Mouse (Mus musculus): ENCODE measurements around the gene Nanog. TPM values are rescaled to one million over a fixed set of nuclear protein-coding genes. Genes with fewer than 3 reads are reported as not detected.
A peak's percentile ranks its signal among the peaks of the same experiment; 100 is the strongest.

Gene Nanog
- polyA plus RNA-seq, 2 experiments from 2014 or later, result 0.22 TPM; not detected in 1

DNA sequence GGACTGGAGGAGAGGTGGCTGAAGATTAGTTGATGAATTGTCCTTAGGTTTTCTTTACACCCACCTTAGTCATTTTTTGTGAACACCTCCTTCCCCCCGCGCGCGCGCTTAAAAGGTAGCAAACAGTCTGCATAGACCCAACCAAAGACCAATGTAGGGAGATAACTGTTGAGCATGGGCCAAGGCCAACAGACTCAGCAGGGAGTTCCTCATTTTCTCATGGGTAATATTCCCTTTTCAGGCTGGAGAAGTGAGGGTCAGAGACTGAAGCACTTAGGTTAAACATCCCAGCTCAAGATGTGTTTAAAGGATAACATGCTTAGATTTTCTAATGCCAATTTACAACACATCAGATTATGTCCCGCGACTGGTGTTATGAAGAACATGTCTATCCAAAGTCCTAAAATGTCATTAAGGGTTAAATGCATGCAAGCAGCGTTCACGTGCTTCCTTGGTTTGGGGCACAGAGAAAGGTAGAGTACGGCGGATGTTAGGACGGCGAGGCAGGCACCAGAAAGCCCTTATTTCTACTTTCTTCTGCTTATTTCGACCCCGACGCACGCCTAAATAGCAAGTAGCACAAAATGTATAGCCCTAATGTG lies 56.7 kb downstream of the Nanog start:
- ATAC-seq, result peak; percentile 50

Other genes with a start within 250 kb of the Nanog start
- under 1 TPM; 0.32 to 0.42 TPM for gene Rimklb, start 208.7 kb upstream of the Nanog start, polyA plus RNA-seq (2017; shearing (Covaris generic))
- not detected for gene Mfap5, start 201.6 kb upstream of the Nanog start, polyA plus RNA-seq (2017; shearing (Covaris generic))
- gene Aicda, start 153.7 kb upstream of the Nanog start, polyA plus RNA-seq (2017; shearing (Covaris generic)), result 1 to 10 TPM; 2.0 to 4.3 TPM
- gene Apobec1, start 105.0 kb upstream of the Nanog start, polyA plus RNA-seq (2017; shearing (Covaris generic)), result 10 to 100 TPM; 24.5 to 28.7 TPM
- under 1 TPM; 0.20 to 0.37 TPM for gene Gdf3, start 97.4 kb upstream of the Nanog start, polyA plus RNA-seq (2017; shearing (Covaris generic))
- not detected for gene Dppa3, start 81.1 kb upstream of the Nanog start, polyA plus RNA-seq (2017; shearing (Covaris generic))
- gene Slc2a3, start 94.2 kb downstream of the Nanog start, polyA plus RNA-seq (2017; shearing (Covaris generic)), result 10 to 100 TPM; 64.2 to 69.4 TPM
- 1 to 10 TPM; 6.6 to 8.7 TPM for gene Foxj2, start 112.4 kb downstream of the Nanog start, polyA plus RNA-seq (2017; shearing (Covaris generic))
- gene C3ar1, start 148.7 kb downstream of the Nanog start, polyA plus RNA-seq (2017; shearing (Covaris generic)), result under 1 TPM in 1 of 2 experiments, not detected in 1; 0.60 TPM
- 10 to 100 TPM; 32.2 to 44.6 TPM for gene Necap1, start 167.0 kb downstream of the Nanog start, polyA plus RNA-seq (2017; shearing (Covaris generic))
- under 1 TPM in 1 of 2 experiments, not detected in 1; 0.51 TPM for gene Clec4a1, start 214.4 kb downstream of the Nanog start, polyA plus RNA-seq (2017; shearing (Covaris generic))
- under 1 TPM in 1 of 2 experiments, not detected in 1; 0.73 TPM for gene Clec4a3, start 245.0 kb downstream of the Nanog start, polyA plus RNA-seq (2017; shearing (Covaris generic))